Mouse (Mus musculus) layer of hippocampus, postnatal 36 days (tissue): ENCODE measurements around the gene Gm10762. TPM values are rescaled to one million over a fixed set of nuclear protein-coding genes. Genes with fewer than 3 reads are reported as not detected.

Experiments
- microRNA-seq, 2 experiments: library from miRNA; unstranded; fragments of <30 nt; microRNA quantifications; one replicate each; pipeline ENCODE4 v1.2.0; 2021
- total RNA-seq, 2 experiments: library from RNA; stranded (reverse); gene quantifications; 2 replicates each; pipeline ENCODE4 v1.2.3; 2021

Gm10762 gene
- total RNA-seq, 2 experiments from 2014 or later = 3.2 to 4.9 TPM

Small RNAs within 50 kb of the gene (microRNA-seq; reads per million reads assigned to microRNA genes)
- 0 reads per million in 2 experiments for gene Gm22859

Other genes with a start within 250 kb of the Gm10762 start
- gene Tmem87b, start 149.6 kb downstream of the Gm10762 start, total RNA-seq = 10 to 100 TPM; 34.7 to 36.1 TPM
- gene Fbln7, start 104.7 kb downstream of the Gm10762 start, total RNA-seq = under 1 TPM; 0.72 to 0.91 TPM
- gene Zc3h8, start 23.6 kb downstream of the Gm10762 start, total RNA-seq = 1 to 10 TPM; 5.8 to 6.0 TPM
- gene Zc3h6, start 323 bp downstream of the Gm10762 start, total RNA-seq = 10 to 100 TPM; 15.6 to 17.2 TPM
- gene Vinac1, start 80.4 kb upstream of the Gm10762 start, total RNA-seq = under 1 TPM in 1 of 2 experiments, not detected in 1; 0.07 TPM
- gene Ttl, start 98.2 kb upstream of the Gm10762 start, total RNA-seq = 10 to 100 TPM; 32.2 to 33.4 TPM
- 10 to 100 TPM; 16.0 to 18.3 TPM for gene Polr1b, start 133.3 kb upstream of the Gm10762 start, total RNA-seq
- gene Chchd5, start 162.0 kb upstream of the Gm10762 start, total RNA-seq = 10 to 100 TPM; 10.8 to 12.4 TPM
- gene Slc20a1, start 231.0 kb upstream of the Gm10762 start, total RNA-seq = 100 to 1,000 TPM; 115 to 119 TPM